Mouse (Mus musculus) lung, adult 2 months (tissue): ENCODE results near the gene Edf1.

Experiments used
- CTCF ChIP-seq: fragments of 200-500 bp; IDR thresholded peaks from 2 replicates; pipeline ENCODE4 v1.5.1; 2011; ENCODE audit warnings: mild to moderate bottlenecking, low read length, control low read depth; ENCODE audit not compliant: insufficient read depth
- POLR2A ChIP-seq: fragments of 200-500 bp; IDR thresholded peaks from 2 replicates; pipeline ENCODE4 v1.6.1; 2011; ENCODE audit warnings: low read depth, mild to moderate bottlenecking, control low read depth, low read length, borderline replicate concordance; ENCODE audit errors: extremely low read depth

- no peak for TF ChIP-seq CTCF
- no peak for TF ChIP-seq POLR2A
These were observed 23.3 kb upstream of the Edf1 start for GRCm38 (mm10) chr2:25534178-25534865.
